Mouse (Mus musculus): Measurements from ENCODE around the gene Cpn1.

DNA sequence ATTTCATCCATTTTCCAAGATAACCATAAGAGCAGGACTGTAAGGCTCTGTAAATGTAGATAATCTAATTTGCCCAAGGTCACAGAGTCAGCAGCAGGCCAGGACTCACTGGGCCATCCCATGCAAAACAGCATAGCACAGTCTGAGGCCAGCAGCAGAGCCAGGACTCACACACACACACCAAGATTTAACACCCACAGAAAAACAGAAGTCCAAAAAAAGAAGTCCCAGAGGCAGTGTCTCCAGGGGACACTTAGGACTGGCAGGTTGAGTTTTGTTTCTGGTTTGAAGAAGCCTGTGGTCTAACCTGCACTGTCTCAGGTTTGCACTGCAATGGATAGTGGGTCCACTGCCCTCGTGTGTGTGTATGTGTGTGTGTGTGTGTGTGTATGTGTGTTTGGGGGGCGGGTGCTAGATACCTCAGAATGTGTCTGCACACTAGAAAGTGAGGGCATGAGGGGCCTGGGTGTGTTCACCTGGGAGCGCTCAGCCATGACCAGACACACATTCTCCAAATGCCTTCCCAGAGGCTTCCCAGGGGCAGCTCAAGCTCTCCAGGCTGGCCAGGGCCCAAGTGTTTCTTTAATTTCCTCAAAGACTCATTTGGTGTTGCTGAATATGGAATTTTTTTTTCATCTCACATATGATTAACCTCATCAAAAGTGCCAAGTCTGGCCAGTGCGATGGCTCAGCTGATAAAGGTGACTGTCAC lies 73.4 kb downstream of the Cpn1 start:
- TF ChIP-seq CTCF (IDR thresholded peaks at IDR 0.05; ENCODE audit: low read depth, low read length), result no peak
- TF ChIP-seq TAL1 (conservative IDR thresholded peaks at IDR 0.05; ENCODE audit: low read depth, low read length), result no peak
- no peak for TF ChIP-seq POLR2AphosphoS5 (IDR thresholded peaks at IDR 0.05; ENCODE audit: insufficient replicate concordance, low read depth, low read length)
- TF ChIP-seq GATA1 (IDR thresholded peaks at IDR 0.05; ENCODE audit: borderline replicate concordance, low read length), result no peak

All from G1E (cell line).